Mouse (Mus musculus): ENCODE measurements around the gene Gad2. TPM values are rescaled to one million over a fixed set of nuclear protein-coding genes. Genes with fewer than 3 reads are reported as not detected.

Gene Gad2
- polyA plus RNA-seq (2014; fragmentation: Illumina TruSeq; extraction: RNeasy Lipid Tissue Mini Kit (QIAGEN cat#74804)) = 0.09 TPM

DNA sequence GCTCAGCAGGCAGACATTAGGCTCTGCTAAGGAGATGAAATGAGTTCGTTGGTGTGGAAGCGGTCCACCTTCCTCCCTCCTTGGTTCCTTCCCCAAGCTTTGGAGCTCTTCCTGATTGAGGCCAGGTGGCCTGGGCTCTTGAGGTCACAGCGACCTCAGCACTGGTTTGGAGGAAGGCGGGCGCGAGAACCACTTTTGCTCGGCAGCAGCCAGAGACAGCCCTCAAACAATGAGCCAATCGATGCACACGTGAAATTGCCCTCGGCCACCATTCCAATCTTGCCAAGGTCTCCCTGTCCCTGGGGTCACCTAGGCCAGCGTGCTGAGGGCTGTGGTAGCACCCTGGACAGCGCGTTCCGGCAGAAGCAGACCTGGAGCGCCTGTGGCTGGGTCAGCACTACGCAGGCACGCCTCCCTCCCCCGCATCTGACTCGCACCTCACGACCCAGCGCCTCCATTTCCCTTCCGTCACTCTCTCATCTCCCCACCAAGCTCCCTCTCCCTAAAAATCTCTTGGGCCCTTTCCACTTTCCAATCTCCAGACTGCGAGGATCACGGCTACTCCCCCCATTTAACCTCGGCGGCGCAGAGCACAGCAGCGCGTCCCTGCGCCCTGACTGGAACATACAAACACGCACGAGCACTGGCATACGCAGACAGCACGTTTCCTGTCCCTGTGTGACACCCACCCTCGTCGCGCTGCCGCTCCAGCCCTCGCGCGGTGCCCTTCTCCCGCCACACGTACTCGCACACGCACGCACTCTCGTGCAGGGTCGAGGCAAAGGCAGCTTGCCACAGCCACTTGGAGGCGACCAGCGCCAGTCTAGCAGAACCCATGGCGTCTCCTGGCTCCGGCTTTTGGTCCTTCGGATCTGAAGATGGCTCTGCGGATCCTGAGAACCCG is at the start of gene Gad2:
Gene Gad2 (plus strand): TSS at position 378 of the 904 bp plus-strand sequence.

Other genes starting within 250 kb of the Gad2 start
- gene Apbb1ip, start 151.9 kb downstream of the Gad2 start, polyA plus RNA-seq (2014; fragmentation: Illumina TruSeq; extraction: RNeasy Lipid Tissue Mini Kit (QIAGEN cat#74804)) = 16.1 TPM